Mouse (Mus musculus) embryonic facial prominence, embryonic 14.5 days (tissue): ENCODE measurements around the gene Atp4b. TPM values are rescaled to one million over a fixed set of nuclear protein-coding genes. Genes with fewer than 3 reads are reported as not detected.
"Not testable (repeated sequence)": the region's sequence is repeated elsewhere in the genome, so short reads cannot be mapped to it uniquely, and the experiment has no call there.

Experiments
- ATAC-seq: fragments of 200-750 bp; cut with Nextera tagmentation; 2 replicates; pipeline ENCODE4 v1.8.0; 2017; ENCODE audit warnings: low read depth, moderate number of reproducible peaks, moderate TSS enrichment
- DNase-seq: peaks from one replicate; pipeline ENCODE4 v3.0.0-alpha.2; 2015; ENCODE audit warnings: low spot score
- H3K27ac ChIP-seq: fragments of 300-500 bp; sonication (generic); replicated peaks from 2 replicates; pipeline ENCODE4 v1.5.1; 2014; ENCODE audit warnings: low read depth, mild to moderate bottlenecking, low read length, moderate library complexity
- H3K27me3 ChIP-seq: fragments of 300-500 bp; sonication (generic); replicated peaks from 2 replicates; pipeline ENCODE4 v1.6.1; 2014; ENCODE audit warnings: low read length; ENCODE audit not compliant: control insufficient read depth, insufficient read depth
- H3K36me3 ChIP-seq: fragments of 300-500 bp; sonication (generic); 2 replicates; pipeline ENCODE4 v1.6.1; 2014; ENCODE audit warnings: low read length, mixed read lengths; ENCODE audit not compliant: control insufficient read depth, insufficient read depth
- H3K4me1 ChIP-seq: fragments of 300-500 bp; sonication (generic); 2 replicates; pipeline ENCODE4 v1.6.1; 2014; ENCODE audit warnings: antibody characterized with exemption, low read length; ENCODE audit not compliant: control insufficient read depth, insufficient read depth
- H3K4me2 ChIP-seq: fragments of 300-500 bp; sonication (generic); 2 replicates; pipeline ENCODE4 v1.6.1; 2014; ENCODE audit warnings: low read depth, mild to moderate bottlenecking, low read length, moderate library complexity, mixed read lengths
- H3K4me3 ChIP-seq: fragments of 300-500 bp; sonication (generic); 2 replicates; pipeline ENCODE4 v1.5.1; 2014; ENCODE audit warnings: low read depth, mild to moderate bottlenecking, low read length
- H3K9ac ChIP-seq: fragments of 300-500 bp; sonication (generic); 2 replicates; pipeline ENCODE4 v1.6.1; 2014; ENCODE audit warnings: low read depth, mild to moderate bottlenecking, low read length, moderate library complexity, mixed read lengths
- H3K9me3 ChIP-seq: fragments of 300-500 bp; sonication (generic); 2 replicates; pipeline ENCODE4 v1.6.1; 2016; ENCODE audit warnings: low read length; ENCODE audit not compliant: control insufficient read depth
- WGBS: fragments of 180-500 bp; shearing (Covaris S2); extraction: QIAGEN DNeasy Blood & Tissue Kit; methylation state at CpG from one replicate; pipeline ENCODE4 v1.1.7; 2014; 5-methylcytosine and 5-hydroxymethylcytosine counted together
- polyA plus RNA-seq: library from polyadenylated mRNA; unstranded; fragments of >200 nt; fragmentation: Nextera tagmentation; extraction: Ambion mirVana; gene quantifications from 2 replicates; pipeline ENCODE4 v1.2.1, GENCODE M21; 2014

The Atp4b gene
- polyA plus RNA-seq, 1 experiment from 2014 or later: not detected

DNA sequence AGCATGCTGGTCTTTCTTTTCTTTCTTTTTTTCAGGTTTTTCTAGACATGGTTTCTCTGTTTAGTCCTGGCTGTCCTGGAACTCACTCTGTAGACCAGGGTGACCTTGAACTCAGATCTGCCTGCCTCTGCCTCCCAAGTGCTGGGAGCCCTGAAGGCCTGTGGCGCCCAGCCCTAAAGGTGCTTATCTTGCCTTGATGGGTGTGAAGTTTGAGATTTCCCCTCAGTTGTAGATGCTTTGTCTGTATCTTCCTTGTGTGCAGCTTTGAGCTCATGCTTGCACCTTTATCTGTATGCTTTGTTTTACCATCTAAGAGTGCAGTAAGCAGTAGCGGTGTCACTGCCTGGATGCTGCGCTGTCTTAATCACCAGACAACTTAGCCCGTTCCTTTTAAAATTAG is 53.5 kb downstream of the Atp4b start:
- 95% methylated on average over 4 of the region's 4 CpGs for WGBS
- Histone ChIP-seq H3K4me1 (peaks cover 6% of the 10 kb centered on the region; the same call in 1 of the 2 replicates), H3K27ac (no peak overlapping the region), H3K9ac (no peak overlapping the region), H3K9me3 (no peaks in the 10 kb centered on the region), H3K4me3 (no peak overlapping the region), H3K27me3 (no peaks in the 10 kb centered on the region), H3K36me3 (peaks cover 78% of the 10 kb centered on the region), H3K4me2 (no peak overlapping the region)
- ATAC-seq (no peak), DNase-seq (no peak)

GRCm38 (mm10) chr8:13342340-13342739 is 54.3 kb downstream of the Atp4b start:
- Histone ChIP-seq H3K4me2 (no peak overlapping the region), H3K9ac (no peak overlapping the region), H3K4me3 (no peak overlapping the region), H3K27me3 (no peaks in the 10 kb centered on the region), H3K36me3 (peaks cover 70% of the 10 kb centered on the region), H3K4me1 (peaks cover 6% of the 10 kb centered on the region; the same call in 1 of the 2 replicates), H3K27ac (no peak overlapping the region), H3K9me3 (no peaks in the 10 kb centered on the region)
- ATAC-seq (no peak), DNase-seq (no peak)
- WGBS: 82% methylated on average over 2 of the region's 2 CpGs

DNA sequence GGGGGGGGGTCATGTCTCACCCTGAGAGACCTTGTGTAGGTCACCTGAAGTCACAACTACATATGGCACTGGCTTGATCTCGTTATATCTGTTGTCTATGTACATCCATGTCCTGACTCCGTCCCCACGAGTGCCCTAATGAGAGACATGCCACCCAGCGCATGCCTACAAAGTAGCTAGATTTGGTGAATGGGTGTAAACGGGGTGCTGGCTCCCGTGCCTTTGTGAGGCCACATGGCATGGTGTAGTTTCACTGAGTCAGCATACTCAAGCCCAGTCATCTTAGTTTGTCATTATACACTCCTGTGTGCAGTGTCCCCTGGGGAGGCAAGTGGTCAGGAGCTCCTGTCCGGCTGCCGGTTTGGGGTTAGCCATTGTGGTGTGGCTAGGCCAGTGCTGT is 56.0 kb downstream of the Atp4b start:
- H3K4me1 ChIP-seq: peaks cover 6% of the 10 kb centered on the region; the same call in 1 of the 2 replicates
- DNase-seq (no peak), ATAC-seq (no peak)

GRCm38 (mm10) chr8:13339646-13339990 is 57.0 kb downstream of the Atp4b start:
- Histone ChIP-seq H3K4me3 (peak overlapping the region; percentile 89), H3K9ac (peak overlapping the region; percentile 97), H3K27me3 (no peaks in the 10 kb centered on the region), H3K4me2 (peak overlapping the region; percentile 75), H3K27ac (no peak overlapping the region; the same call in 1 of the 2 replicates), H3K9me3 (no peaks in the 10 kb centered on the region), H3K4me1 (peaks cover 6% of the 10 kb centered on the region; the same call in 1 of the 2 replicates), H3K36me3 (peaks cover 44% of the 10 kb centered on the region)
- whole genome bisulfite sequencing: 5% methylated on average over 11 of the region's 11 CpGs
- DNase-seq (peak; percentile 18), ATAC-seq (no peak)

More for the DNA sequence above, 56.0 kb downstream of the Atp4b start:
- H3K9me3 ChIP-seq: no peaks in the 10 kb centered on the region
- H3K27ac ChIP-seq: no peak overlapping the region
- H3K27me3 ChIP-seq: no peaks in the 10 kb centered on the region
- peak overlapping the region; percentile 75 for H3K4me2 ChIP-seq
- H3K36me3 ChIP-seq: peaks cover 55% of the 10 kb centered on the region
- peak overlapping the region; percentile 97; the same call in 1 of the 2 replicates for H3K9ac ChIP-seq
- peak overlapping the region; percentile 89 for H3K4me3 ChIP-seq
- 81% methylated on average over 8 of the region's 8 CpGs for WGBS

GRCm38 (mm10) chr8:13338901-13339645 is 57.6 kb downstream of the Atp4b start:
- ATAC-seq (peak; percentile 38), DNase-seq (peak; percentile 38)
- H3K9ac ChIP-seq: peak overlapping the region; percentile 97
- H3K4me1 ChIP-seq: peaks cover 6% of the 10 kb centered on the region; the same call in 1 of the 2 replicates
- H3K4me2 ChIP-seq: peak overlapping the region; percentile 75
- H3K27ac ChIP-seq: peak overlapping the region; percentile 88
- H3K27me3 ChIP-seq: no peaks in the 10 kb centered on the region
- 0% methylated on average over 13 of the region's 70 CpGs for WGBS
- peaks cover 39% of the 10 kb centered on the region for H3K36me3 ChIP-seq
- H3K4me3 ChIP-seq: peak overlapping the region; percentile 89
- H3K9me3 ChIP-seq: no peaks in the 10 kb centered on the region

- no peaks in the 10 kb centered on the region for H3K9me3 ChIP-seq
- H3K27ac ChIP-seq: peak within 1 kb of the TSS; percentile 88
- peak within 1 kb of the TSS; percentile 97 for H3K9ac ChIP-seq
- peaks cover 6% of the 10 kb centered on the region; the same call in 1 of the 2 replicates for H3K4me1 ChIP-seq
- peak; percentile 96 for ATAC-seq
- peak within 1 kb of the TSS; percentile 75 for H3K4me2 ChIP-seq
- WGBS: 2% methylated on average over 15 of the region's 72 CpGs
- DNase-seq: peak; percentile 95
- peaks cover 32% of the 10 kb centered on the region for H3K36me3 ChIP-seq
- H3K27me3 ChIP-seq: no peaks in the 10 kb centered on the region
- H3K4me3 ChIP-seq: peak within 1 kb of the TSS; percentile 89
Observed at GRCm38 (mm10) chr8:13338255-13338860, 58.3 kb downstream of the Atp4b start, which contains the start of gene Tfdp1. Gene Tfdp1, plus strand, starts transcription at chr8:13338751.

DNA sequence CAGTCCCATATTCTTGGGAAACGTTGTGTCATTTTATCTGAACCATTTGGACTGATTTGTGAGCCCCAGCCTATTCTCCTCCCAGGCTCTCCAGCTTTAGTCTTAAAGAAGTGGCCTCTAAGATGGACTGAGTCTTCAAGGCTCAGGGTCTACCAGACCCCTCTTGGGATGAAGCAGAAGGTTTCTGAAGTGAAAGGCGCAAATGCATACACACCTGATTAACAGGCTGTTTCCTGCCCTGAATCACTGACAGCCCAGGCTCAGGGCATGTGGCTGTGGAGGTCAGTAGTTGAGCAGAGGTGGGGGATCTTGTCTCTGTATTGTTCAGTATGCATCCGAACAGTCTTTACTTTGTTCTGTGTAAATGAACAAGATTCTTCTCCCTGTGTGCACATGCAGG is 58.9 kb downstream of the Atp4b start:
- H3K4me1 ChIP-seq: peaks cover 6% of the 10 kb centered on the region; the same call in 1 of the 2 replicates
- no peak for ATAC-seq
- peak overlapping the region; percentile 97 for H3K9ac ChIP-seq
- peak overlapping the region; percentile 75 for H3K4me2 ChIP-seq
- peaks cover 25% of the 10 kb centered on the region for H3K36me3 ChIP-seq
- DNase-seq: no peak
- no peaks in the 10 kb centered on the region for H3K27me3 ChIP-seq
- H3K9me3 ChIP-seq: no peaks in the 10 kb centered on the region
- WGBS: 79% methylated on average over 3 of the region's 3 CpGs
- H3K27ac ChIP-seq: no peak overlapping the region
- H3K4me3 ChIP-seq: peak overlapping the region; percentile 89; the same call in 1 of the 2 replicates

DNA sequence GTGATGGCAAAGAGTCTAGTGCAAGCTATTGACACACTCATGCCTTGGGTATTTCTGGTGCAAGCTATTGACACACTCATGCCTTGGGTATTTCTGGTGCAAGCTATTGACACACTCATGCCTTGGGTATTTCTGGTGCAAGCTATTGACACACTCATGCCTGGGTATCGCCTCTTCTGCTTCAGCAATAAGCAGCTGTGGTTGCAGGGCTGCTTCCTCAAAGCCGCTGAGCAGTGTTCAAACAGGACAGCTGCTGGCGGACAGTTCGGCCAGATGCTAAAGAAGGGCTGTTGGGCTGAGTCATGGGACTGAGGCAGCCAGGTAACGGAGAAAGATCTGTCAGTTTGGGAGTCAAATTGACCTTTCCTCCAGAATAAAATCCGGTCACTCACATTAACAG is 59.4 kb downstream of the Atp4b start:
- WGBS: 78% methylated on average over 6 of the region's 6 CpGs
- not testable (repeated sequence) for H3K9me3 ChIP-seq, H3K27me3 ChIP-seq, H3K27ac ChIP-seq, H3K4me2 ChIP-seq, DNase-seq, H3K4me1 ChIP-seq, ATAC-seq, H3K4me3 ChIP-seq, H3K9ac ChIP-seq
- H3K36me3 ChIP-seq: peaks cover 21% of the 10 kb centered on the region
